Mouse (Mus musculus) limb, embryonic 15.5 days (tissue): ENCODE measurements around the gene Myh9. TPM values are rescaled to one million over a fixed set of nuclear protein-coding genes. Genes with fewer than 3 reads are reported as not detected.

ENCODE experiments used
- ATAC-seq: fragments of 200-750 bp; cut with Nextera tagmentation; 2 replicates; pipeline ENCODE4 v1.8.0; 2017; ENCODE audit warnings: low read depth, moderate TSS enrichment; ENCODE audit not compliant: insufficient number of reproducible peaks, low FRiP score, low TSS enrichment
- H3K27ac ChIP-seq: fragments of 300-500 bp; sonication (generic); 2 replicates; pipeline ENCODE4 v1.5.1; 2015; ENCODE audit warnings: moderate library complexity, mild to moderate bottlenecking, inconsistent platforms
- H3K27me3 ChIP-seq: fragments of 300-500 bp; sonication (generic); 2 replicates; pipeline ENCODE4 v1.6.1; 2015; ENCODE audit warnings: inconsistent platforms
- H3K36me3 ChIP-seq: fragments of 300-500 bp; sonication (generic); 2 replicates; pipeline ENCODE4 v1.6.1; 2015; ENCODE audit warnings: inconsistent platforms
- H3K4me1 ChIP-seq: fragments of 300-500 bp; sonication (generic); 2 replicates; pipeline ENCODE4 v1.6.1; 2015; ENCODE audit warnings: inconsistent platforms
- H3K4me2 ChIP-seq: fragments of 300-500 bp; sonication (generic); 2 replicates; pipeline ENCODE4 v1.6.1; 2015; ENCODE audit warnings: mild to moderate bottlenecking, inconsistent platforms
- H3K4me3 ChIP-seq: fragments of 300-500 bp; sonication (generic); 2 replicates; pipeline ENCODE4 v1.5.1; 2015; ENCODE audit warnings: mild to moderate bottlenecking, inconsistent platforms
- H3K9ac ChIP-seq: fragments of 300-500 bp; sonication (generic); 2 replicates; pipeline ENCODE4 v1.6.1; 2015; ENCODE audit warnings: inconsistent platforms
- H3K9me3 ChIP-seq: fragments of 300-500 bp; sonication (generic); 2 replicates; pipeline ENCODE4 v1.6.1; 2016; ENCODE audit warnings: inconsistent platforms
- WGBS: fragments of 180-500 bp; shearing (Covaris S2); methylation state at CpG from one replicate; pipeline ENCODE4 v1.1.7; 2015; 5-methylcytosine and 5-hydroxymethylcytosine counted together
- polyA plus RNA-seq: library from polyadenylated mRNA; unstranded; fragments of >200 nt; fragmentation: Nextera tagmentation; extraction: Ambion mirVana; gene quantifications from 2 replicates; pipeline ENCODE4 v1.2.1, GENCODE M21; 2015

Myh9 gene
- polyA plus RNA-seq, 1 experiment from 2014 or later, result 44.1 TPM

GRCm38 (mm10) chr15:77809434-77809833, 32.5 kb downstream of the Myh9 start:
- WGBS, result 94% methylated on average over 1 of the region's 1 CpGs
- Histone ChIP-seq H3K27ac (no peak overlapping the region), H3K9ac (no peak overlapping the region), H3K4me1 (peaks cover 50% of the 10 kb centered on the region), H3K9me3 (no peaks in the 10 kb centered on the region), H3K4me2 (no peak overlapping the region), H3K27me3 (no peaks in the 10 kb centered on the region), H3K4me3 (no peak overlapping the region), H3K36me3 (peaks cover 48% of the 10 kb centered on the region)
- no peak for ATAC-seq

- 80% methylated on average over 7 of the region's 7 CpGs for WGBS
These were observed 34.8 kb downstream of the Myh9 start for GRCm38 (mm10) chr15:77807264-77807585.

GRCm38 (mm10) chr15:77806565-77807263, 35.3 kb downstream of the Myh9 start:
- no peak overlapping the region for H3K9ac ChIP-seq
- 75% methylated on average over 13 of the region's 13 CpGs for WGBS

More at GRCm38 (mm10) chr15:77807264-77807585, 34.8 kb downstream of the Myh9 start:
- peaks cover 60% of the 10 kb centered on the region for H3K36me3 ChIP-seq
- H3K4me3 ChIP-seq, result no peak overlapping the region
- H3K9me3 ChIP-seq, result no peaks in the 10 kb centered on the region
- H3K27me3 ChIP-seq, result no peaks in the 10 kb centered on the region
- peaks cover 51% of the 10 kb centered on the region for H3K4me1 ChIP-seq
- no peak overlapping the region for H3K4me2 ChIP-seq
- 0 out of 2 replicates have a peak overlapping the region, but pooled peaks have one; percentile 24 for H3K27ac ChIP-seq
- ATAC-seq, result no peak
- H3K9ac ChIP-seq, result no peak overlapping the region

GRCm38 (mm10) chr15:77805657-77806056, 36.3 kb downstream of the Myh9 start:
- Histone ChIP-seq H3K9ac (no peak overlapping the region), H3K4me3 (no peak overlapping the region), H3K27ac (no peak overlapping the region; the same call in 1 of the 2 replicates), H3K9me3 (no peaks in the 10 kb centered on the region), H3K27me3 (no peaks in the 10 kb centered on the region), H3K36me3 (peaks cover 58% of the 10 kb centered on the region), H3K4me2 (no peak overlapping the region), H3K4me1 (peaks cover 51% of the 10 kb centered on the region)
- WGBS, result 82% methylated on average over 4 of the region's 4 CpGs
- no peak for ATAC-seq

More at GRCm38 (mm10) chr15:77806565-77807263, 35.3 kb downstream of the Myh9 start:
- Histone ChIP-seq H3K4me3 (no peak overlapping the region), H3K27me3 (no peaks in the 10 kb centered on the region), H3K27ac (peak overlapping the region; percentile 24; the same call in 1 of the 2 replicates), H3K9me3 (no peaks in the 10 kb centered on the region), H3K4me1 (peaks cover 53% of the 10 kb centered on the region), H3K36me3 (peaks cover 60% of the 10 kb centered on the region), H3K4me2 (no peak overlapping the region)
- ATAC-seq, result no peak

- H3K4me1 ChIP-seq, result peaks cover 51% of the 10 kb centered on the region
- no peak overlapping the region for H3K4me2 ChIP-seq
- H3K36me3 ChIP-seq, result peaks cover 58% of the 10 kb centered on the region
- no peak for ATAC-seq
- no peaks in the 10 kb centered on the region for H3K27me3 ChIP-seq
- WGBS, result 74% methylated on average over 9 of the region's 9 CpGs
- no peak overlapping the region for H3K9ac ChIP-seq
- no peaks in the 10 kb centered on the region for H3K9me3 ChIP-seq
- no peak overlapping the region for H3K4me3 ChIP-seq
- H3K27ac ChIP-seq, result no peak overlapping the region
These were observed 37.0 kb downstream of the Myh9 start for GRCm38 (mm10) chr15:77804949-77805348.

GRCm38 (mm10) chr15:77804460-77804859, 37.5 kb downstream of the Myh9 start:
- no peak overlapping the region; the same call in 1 of the 2 replicates for H3K27ac ChIP-seq
- H3K4me3 ChIP-seq, result no peak overlapping the region
- peaks cover 58% of the 10 kb centered on the region for H3K36me3 ChIP-seq
- no peak overlapping the region for H3K4me2 ChIP-seq
- H3K9ac ChIP-seq, result no peak overlapping the region
- no peaks in the 10 kb centered on the region for H3K9me3 ChIP-seq
- no peaks in the 10 kb centered on the region for H3K27me3 ChIP-seq
- 76% methylated on average over 6 of the region's 6 CpGs for WGBS
- ATAC-seq, result no peak
- H3K4me1 ChIP-seq, result peaks cover 51% of the 10 kb centered on the region

- H3K27me3 ChIP-seq, result no peaks in the 10 kb centered on the region
- peaks cover 53% of the 10 kb centered on the region for H3K4me1 ChIP-seq
- peak overlapping the region; percentile 63 for H3K27ac ChIP-seq
- WGBS, result 57% methylated on average over 3 of the region's 3 CpGs
- ATAC-seq, result no peak
- H3K9me3 ChIP-seq, result no peaks in the 10 kb centered on the region
- no peak overlapping the region for H3K4me2 ChIP-seq
- no peak overlapping the region for H3K4me3 ChIP-seq
- H3K9ac ChIP-seq, result 0 out of 2 replicates have a peak overlapping the region, but pooled peaks have one; percentile 14
- H3K36me3 ChIP-seq, result peaks cover 58% of the 10 kb centered on the region
These were observed 38.2 kb downstream of the Myh9 start for GRCm38 (mm10) chr15:77803747-77804146.

GRCm38 (mm10) chr15:77802992-77803391, 39.0 kb downstream of the Myh9 start:
- H3K9me3 ChIP-seq, result no peaks in the 10 kb centered on the region
- H3K9ac ChIP-seq, result no peak overlapping the region
- no peak overlapping the region for H3K4me2 ChIP-seq
- H3K4me1 ChIP-seq, result peaks cover 60% of the 10 kb centered on the region
- H3K27ac ChIP-seq, result no peak overlapping the region
- no peak for ATAC-seq
- no peak overlapping the region for H3K4me3 ChIP-seq
- peaks cover 56% of the 10 kb centered on the region for H3K36me3 ChIP-seq
- 76% methylated on average over 4 of the region's 4 CpGs for WGBS
- H3K27me3 ChIP-seq, result no peaks in the 10 kb centered on the region

- Histone ChIP-seq H3K4me2 (no peak overlapping the region), H3K4me1 (peaks cover 68% of the 10 kb centered on the region), H3K27me3 (no peaks in the 10 kb centered on the region), H3K9me3 (no peaks in the 10 kb centered on the region), H3K36me3 (peaks cover 47% of the 10 kb centered on the region), H3K27ac (peak overlapping the region; percentile 89), H3K4me3 (no peak overlapping the region), H3K9ac (no peak overlapping the region)
- no peak for ATAC-seq
- 45% methylated on average over 4 of the region's 4 CpGs for WGBS
These were observed 40.8 kb downstream of the Myh9 start for GRCm38 (mm10) chr15:77801188-77801587.

- H3K27me3 ChIP-seq, result no peaks in the 10 kb centered on the region
- H3K4me3 ChIP-seq, result no peak overlapping the region
- peak; percentile 47; the same call in 1 of the 2 replicates for ATAC-seq
- H3K36me3 ChIP-seq, result peaks cover 48% of the 10 kb centered on the region
- H3K27ac ChIP-seq, result peak overlapping the region; percentile 89
- H3K4me1 ChIP-seq, result peaks cover 68% of the 10 kb centered on the region
- H3K9me3 ChIP-seq, result no peaks in the 10 kb centered on the region
- no peak overlapping the region for H3K4me2 ChIP-seq
- H3K9ac ChIP-seq, result no peak overlapping the region
These were observed 41.5 kb downstream of the Myh9 start for GRCm38 (mm10) chr15:77800511-77800910.

- WGBS, result 77% methylated on average over 8 of the region's 8 CpGs
- ATAC-seq, result no peak
- Histone ChIP-seq H3K4me3 (no peak overlapping the region), H3K36me3 (peaks cover 53% of the 10 kb centered on the region), H3K27ac (peak overlapping the region; percentile 89), H3K9me3 (no peaks in the 10 kb centered on the region), H3K27me3 (no peaks in the 10 kb centered on the region), H3K4me1 (peaks cover 69% of the 10 kb centered on the region), H3K4me2 (no peak overlapping the region), H3K9ac (peak overlapping the region; percentile 17; the same call in 1 of the 2 replicates)
These were observed 42.2 kb downstream of the Myh9 start for GRCm38 (mm10) chr15:77799491-77800474.
